Mouse (Mus musculus) testis, postnatal 14 days (tissue): Measurements from ENCODE around the gene Nkain4.

ENCODE experiments used
- DNase-seq: peaks from one replicate; pipeline ENCODE4 v3.0.0; 2021; ENCODE audit warnings: low spot score

The Nkain4 gene

DNA sequence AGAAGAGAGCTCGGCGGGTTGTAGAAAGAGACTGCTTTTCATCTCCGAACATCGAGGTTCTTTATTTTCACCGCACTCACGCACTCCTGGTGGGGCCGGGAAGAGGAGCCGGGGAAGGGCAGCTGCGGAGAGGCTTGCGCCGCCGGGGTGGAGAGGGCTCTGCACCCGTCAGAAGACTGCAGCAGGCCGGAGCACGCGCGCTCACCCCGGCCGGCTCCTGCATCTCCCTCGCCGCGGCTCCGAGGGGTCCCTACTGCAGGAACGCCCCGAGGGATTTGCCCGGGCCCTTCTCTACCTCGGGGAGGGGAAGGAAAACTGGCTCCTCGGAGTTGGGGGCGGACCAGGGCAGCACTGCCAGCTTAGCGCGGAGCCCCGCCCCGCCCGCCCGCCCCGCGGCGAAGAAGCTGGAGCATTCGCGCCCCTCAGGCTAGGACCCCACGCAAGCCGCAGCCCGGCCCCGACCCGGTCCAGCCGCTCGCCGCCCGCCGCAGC is 60.9 kb downstream of the Nkain4 start:
- DNase-seq, result no peak

DNA sequence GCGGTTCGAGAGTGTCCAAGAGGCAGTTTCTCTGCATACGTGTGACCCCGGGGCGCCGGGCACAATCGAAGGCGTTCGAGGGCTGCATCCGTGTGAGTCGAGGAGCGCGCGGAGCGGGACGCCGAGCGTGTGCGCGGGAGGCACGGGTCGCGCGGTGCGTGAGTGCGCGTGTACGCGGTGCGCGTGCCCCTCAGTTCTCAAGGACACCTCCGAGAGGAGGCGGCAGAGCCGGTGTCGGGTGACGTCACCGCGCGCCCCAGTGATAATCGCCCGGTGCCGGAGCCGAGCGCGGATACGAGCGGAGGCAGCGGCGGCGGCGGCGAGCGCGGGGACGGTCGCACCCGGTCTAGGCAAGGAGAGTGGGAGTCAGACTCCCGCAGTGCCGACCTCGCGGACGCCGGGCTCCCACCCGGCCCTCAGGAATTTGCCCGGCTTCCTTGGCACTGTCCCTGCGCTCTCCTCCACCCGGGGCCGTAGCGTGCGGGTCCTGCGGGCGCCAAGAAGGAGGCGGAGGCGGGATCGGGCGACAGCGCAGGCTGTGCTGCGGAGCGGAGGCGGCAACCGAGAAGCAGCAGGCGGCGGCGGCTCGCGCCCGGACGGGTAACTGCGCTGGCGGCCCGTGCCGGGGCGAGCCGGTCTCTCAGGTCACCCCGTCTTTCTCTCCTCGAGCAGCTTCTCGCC is 61.5 kb downstream of the Nkain4 start:
- no peak for DNase-seq

DNA sequence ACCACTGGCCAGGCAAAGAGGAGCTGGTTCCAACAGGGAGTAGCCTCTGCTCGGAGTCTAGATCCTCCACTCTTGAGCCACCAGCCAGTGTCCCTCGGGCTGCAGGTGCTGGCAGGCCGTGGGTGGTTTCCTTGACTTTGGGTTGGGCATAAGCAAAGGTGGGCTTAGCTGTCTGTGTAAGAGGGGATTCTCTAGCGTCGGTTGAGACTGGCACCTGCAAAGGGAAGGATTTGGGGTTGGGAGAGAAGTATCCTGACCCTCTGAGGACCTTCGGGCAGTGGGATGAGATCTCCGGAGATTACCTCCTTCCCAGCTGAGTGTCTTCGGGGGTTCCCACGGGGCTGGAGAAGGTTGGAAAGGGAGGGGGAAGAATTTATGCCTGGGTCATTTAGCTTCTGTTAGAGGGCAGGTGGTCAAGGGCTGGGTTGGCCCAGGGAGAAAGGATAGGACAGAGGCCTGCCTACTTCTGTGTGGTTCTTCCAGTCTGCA is 62.6 kb downstream of the Nkain4 start:
- DNase-seq, result no peak

DNA sequence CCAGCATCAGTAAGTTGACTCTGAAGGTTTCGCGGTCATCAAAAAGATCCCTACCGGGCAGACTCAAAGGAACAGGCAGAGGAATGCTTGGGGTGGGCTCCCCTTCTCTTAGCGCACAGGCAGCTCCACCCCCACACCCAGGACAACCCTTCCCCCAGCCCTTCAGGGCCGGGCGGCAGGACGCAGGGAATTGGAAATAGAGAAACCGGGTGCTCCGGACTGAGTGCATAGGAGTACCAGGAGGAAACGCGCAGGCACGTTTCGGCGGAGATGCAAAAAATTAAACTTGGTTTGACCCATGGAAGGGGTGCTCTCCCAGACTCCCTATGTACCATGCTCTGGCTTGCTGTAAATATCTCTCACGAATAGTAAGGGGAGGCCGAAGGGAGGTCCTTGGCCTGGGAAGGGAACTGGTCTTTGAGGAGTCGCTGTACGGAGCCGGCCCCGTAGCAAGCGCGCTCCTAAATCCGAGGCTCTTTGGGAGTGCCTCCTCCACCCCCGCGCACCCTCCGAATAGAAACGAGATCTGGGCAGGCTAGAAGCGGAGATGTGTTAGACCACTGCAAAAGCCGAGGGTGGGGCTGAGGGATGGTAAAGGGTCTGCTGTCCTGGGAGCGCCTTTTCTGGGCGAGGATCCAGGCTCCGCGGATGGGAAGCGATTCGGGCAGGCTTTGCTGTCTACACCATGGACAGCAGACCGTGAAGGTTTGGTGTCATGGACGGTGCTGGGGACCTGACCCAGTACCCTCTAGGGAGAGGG is 63.2 kb downstream of the Nkain4 start:
- no peak for DNase-seq

DNA sequence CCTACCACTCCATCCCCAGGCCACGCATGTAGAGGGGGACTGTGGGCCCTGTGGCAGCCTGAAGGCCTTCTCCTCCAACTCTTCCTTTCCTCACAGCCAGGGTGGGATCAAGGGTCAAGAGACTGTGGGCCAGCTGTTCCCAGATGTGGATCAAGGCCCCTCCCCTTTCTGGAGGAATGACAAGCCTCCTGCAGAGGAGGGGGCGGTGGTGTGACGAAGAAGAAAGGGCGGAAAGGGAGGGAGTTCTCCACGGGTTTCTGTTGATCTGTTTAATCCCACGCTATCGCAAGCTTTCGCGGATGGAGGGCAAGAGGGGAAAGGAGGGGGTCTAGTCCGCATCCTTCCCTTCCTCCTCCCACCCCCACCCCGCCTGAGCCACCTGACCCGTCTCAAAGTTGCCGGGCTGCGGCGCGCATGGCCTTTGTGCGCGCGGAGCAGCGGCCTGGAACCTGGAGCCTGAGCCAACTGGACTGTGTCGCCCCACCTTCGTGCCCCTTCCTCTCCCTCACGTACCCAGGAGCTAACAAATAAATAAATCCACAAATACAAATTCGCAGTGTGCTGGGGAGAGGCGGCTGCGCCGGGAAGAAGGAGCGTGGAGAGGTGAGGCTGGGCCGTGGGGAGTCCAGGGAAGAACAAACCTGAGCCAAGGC is 64.0 kb downstream of the Nkain4 start:
- DNase-seq, result no peak

DNA sequence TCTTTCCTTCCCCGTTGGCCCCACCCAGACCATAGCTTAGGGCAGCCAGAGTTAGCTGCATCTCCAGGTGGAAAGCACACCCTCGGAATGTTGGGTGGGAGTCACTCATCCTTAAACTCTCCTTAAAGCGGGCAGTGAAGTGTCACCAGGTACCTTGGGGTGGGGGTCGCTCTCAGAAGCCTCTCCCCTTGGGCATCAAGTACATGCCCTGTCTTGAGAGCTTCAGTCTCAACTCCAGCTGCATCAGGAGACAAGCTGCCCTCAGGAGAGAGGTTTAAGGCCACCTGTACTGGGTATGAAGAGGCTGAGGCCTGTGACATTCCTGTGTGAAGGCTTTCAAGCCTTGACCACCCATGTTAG is 64.6 kb downstream of the Nkain4 start:
- no peak for DNase-seq

DNA sequence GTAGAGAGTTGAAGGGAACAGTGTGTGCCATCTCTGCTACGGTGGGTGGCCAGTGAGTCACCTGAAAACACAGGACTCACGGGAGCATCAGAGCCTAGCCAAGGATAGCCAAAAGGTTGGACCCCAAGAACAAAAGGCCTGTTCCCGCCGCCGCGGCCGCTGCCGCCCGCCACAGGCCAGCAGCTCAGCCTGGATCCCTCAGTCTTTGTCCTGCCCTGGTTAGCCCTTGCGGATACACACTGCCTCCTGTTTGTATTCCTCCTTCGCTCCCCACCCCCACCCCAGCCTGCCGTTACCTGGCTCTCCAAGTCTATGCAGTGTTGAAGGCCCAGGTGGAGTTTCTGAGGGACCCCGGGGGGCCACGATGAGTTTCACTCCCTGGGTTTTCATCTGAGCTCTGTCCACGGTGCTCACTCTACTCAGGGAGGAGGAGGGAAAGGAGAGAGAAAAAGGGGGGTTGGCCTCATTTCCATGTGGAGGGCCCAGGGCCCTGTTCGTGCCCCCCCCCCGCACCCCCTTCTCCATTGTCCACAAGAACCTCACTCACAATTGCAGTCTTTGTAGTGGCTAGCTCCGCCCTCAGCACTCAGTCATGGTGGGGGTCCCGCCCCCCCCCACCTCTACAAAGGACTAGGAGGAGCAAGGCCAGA is 65.1 kb downstream of the Nkain4 start:
- DNase-seq, result no peak

DNA sequence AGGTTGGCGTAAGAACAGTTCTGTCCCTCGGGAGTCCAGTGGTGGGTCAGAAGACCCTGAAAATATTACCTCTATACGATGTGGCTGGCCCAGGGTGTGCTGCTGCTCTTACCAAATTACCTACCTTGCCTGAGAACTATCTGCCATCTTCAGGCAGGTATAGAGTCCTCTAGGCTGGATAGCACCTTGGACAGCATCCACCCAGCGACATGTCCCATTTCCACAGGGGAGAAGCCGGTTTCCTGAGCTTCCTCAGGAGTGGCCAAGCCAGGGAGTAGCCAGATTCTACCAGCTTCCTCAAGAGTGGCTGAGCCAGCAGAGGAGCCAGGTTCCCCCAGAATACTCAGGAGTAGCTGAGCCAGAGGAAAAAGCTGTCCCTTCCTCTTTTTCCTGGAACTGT is 69.2 kb downstream of the Nkain4 start:
- no peak for DNase-seq
